Mouse (Mus musculus) heart, embryonic 15.5 days (tissue): ENCODE results near the gene Gas2l3. TPM values are rescaled to one million over a fixed set of nuclear protein-coding genes. Genes with fewer than 3 reads are reported as not detected.
A peak's percentile ranks its signal among the peaks of the same experiment; 100 is the strongest.

Source experiments
- ATAC-seq: fragments of 200-750 bp; cut with Nextera tagmentation; replicated peaks from 2 replicates; pipeline ENCODE4 v1.8.0; 2017; ENCODE audit warnings: low read depth, moderate TSS enrichment; ENCODE audit not compliant: insufficient number of reproducible peaks, insufficient read depth, low FRiP score
- H3K27ac ChIP-seq: fragments of 300-500 bp; sonication (generic); 2 replicates; pipeline ENCODE4 v1.5.1; 2015; ENCODE audit warnings: mild to moderate bottlenecking, inconsistent platforms
- H3K27me3 ChIP-seq: fragments of 300-500 bp; sonication (generic); 2 replicates; pipeline ENCODE4 v1.6.1; 2015; ENCODE audit warnings: inconsistent platforms
- H3K36me3 ChIP-seq: fragments of 300-500 bp; sonication (generic); 2 replicates; pipeline ENCODE4 v1.6.1; 2015; ENCODE audit warnings: mild to moderate bottlenecking, inconsistent platforms
- H3K4me1 ChIP-seq: fragments of 300-500 bp; sonication (generic); replicated peaks from 2 replicates; pipeline ENCODE4 v1.6.1; 2015; ENCODE audit warnings: inconsistent platforms
- H3K4me2 ChIP-seq: fragments of 300-500 bp; sonication (generic); 2 replicates; pipeline ENCODE4 v1.6.1; 2015; ENCODE audit warnings: inconsistent platforms, mild to moderate bottlenecking, moderate library complexity
- H3K4me3 ChIP-seq: fragments of 300-500 bp; sonication (generic); 2 replicates; pipeline ENCODE4 v1.5.1; 2015; ENCODE audit warnings: mild to moderate bottlenecking, inconsistent platforms
- H3K9ac ChIP-seq: fragments of 300-500 bp; sonication (generic); 2 replicates; pipeline ENCODE4 v1.6.1; 2015; ENCODE audit warnings: mild to moderate bottlenecking, inconsistent platforms
- H3K9me3 ChIP-seq: fragments of 300-500 bp; sonication (generic); replicated peaks from 2 replicates; pipeline ENCODE4 v1.6.1; 2016; ENCODE audit warnings: inconsistent platforms
- WGBS: fragments of 180-500 bp; shearing (Covaris S2); methylation state at CpG from one replicate; pipeline ENCODE4 v1.1.7; 2015; ENCODE audit warnings: mixed read lengths; 5-methylcytosine and 5-hydroxymethylcytosine counted together
- polyA plus RNA-seq: library from polyadenylated mRNA; unstranded; fragments of >200 nt; fragmentation: Nextera tagmentation; extraction: Ambion mirVana; gene quantifications from 2 replicates; pipeline ENCODE4 v1.2.1, GENCODE M21; 2015

Gene Gas2l3
- polyA plus RNA-seq, 1 experiment from 2014 or later: 24.5 TPM

- no peaks in the 10 kb centered on the region for H3K27me3 ChIP-seq
- no peak overlapping the region for H3K9ac ChIP-seq
- 88% methylated on average over 9 of the region's 9 CpGs for WGBS
- ATAC-seq: no peak
- no peak overlapping the region for H3K4me2 ChIP-seq
- H3K27ac ChIP-seq: no peak overlapping the region
- H3K4me3 ChIP-seq: no peak overlapping the region
- peaks cover 29% of the 10 kb centered on the region for H3K36me3 ChIP-seq
- H3K9me3 ChIP-seq: no peaks in the 10 kb centered on the region
- no peaks in the 10 kb centered on the region for H3K4me1 ChIP-seq
These were observed 19.6 kb downstream of the Gas2l3 start for GRCm38 (mm10) chr10:89424217-89424616.

DNA sequence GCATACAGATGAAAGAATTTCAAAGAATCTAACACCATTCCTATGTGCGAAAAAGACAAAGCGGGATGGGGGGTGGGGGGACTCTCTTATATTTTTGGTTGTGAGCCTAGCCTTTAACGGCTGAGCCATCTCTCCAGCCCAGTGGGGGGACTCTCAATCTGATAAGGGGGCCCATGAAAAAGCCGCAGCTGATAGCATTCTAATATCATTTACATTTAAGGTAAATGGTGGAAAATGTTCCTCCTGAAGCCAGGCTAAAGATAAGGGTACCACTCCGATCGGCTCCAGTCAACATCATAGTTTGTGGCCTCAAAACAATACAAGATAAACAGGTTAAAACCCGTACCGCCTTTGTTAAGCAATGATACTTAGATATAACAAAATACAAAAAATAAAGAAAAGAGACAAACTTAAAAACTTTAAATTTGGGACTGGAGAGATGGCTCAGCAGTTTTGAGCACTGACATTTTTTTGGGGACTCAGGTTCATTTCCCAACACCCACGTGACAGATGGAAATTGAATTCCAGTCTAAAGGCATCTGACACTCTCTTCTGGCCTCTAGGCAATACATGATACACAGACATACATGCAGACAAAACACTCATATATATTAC is 20.5 kb downstream of the Gas2l3 start:
- ATAC-seq: no peak
- H3K9me3 ChIP-seq: no peaks in the 10 kb centered on the region
- H3K27ac ChIP-seq: no peak overlapping the region
- no peak overlapping the region for H3K4me2 ChIP-seq
- no peaks in the 10 kb centered on the region for H3K4me1 ChIP-seq
- H3K4me3 ChIP-seq: no peak overlapping the region
- H3K9ac ChIP-seq: no peak overlapping the region
- WGBS: 84% methylated on average over 9 of the region's 9 CpGs
- peaks cover 33% of the 10 kb centered on the region for H3K36me3 ChIP-seq
- H3K27me3 ChIP-seq: no peaks in the 10 kb centered on the region

DNA sequence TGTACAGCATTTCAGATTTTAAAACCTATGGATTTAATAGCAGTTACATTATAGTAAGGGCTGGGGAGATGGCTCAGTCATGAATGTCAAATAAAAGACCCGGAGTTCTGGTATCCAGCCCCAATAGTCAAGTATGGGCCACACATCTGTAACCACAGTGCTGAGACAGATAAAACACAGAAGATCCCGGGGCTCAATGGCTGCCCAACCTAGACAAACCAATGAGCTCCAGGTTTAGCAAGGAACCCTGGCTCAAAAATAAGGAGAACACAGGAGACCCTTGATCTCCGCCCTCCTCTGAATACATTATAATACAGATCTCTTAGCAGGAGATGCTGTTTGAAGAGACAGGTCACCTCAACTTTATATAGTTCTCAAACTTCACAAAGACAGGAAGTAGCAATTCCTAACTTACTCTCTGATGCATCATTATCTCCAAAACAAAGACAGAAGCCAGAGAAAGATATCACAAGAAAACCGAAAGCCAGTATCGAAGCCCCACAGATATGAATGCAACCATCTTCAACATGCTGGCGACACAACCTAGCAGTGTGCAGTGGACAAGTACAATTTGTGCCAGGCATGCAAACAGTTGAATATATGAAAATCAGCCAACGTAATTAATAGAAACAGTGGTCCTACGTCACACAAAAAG is 21.1 kb downstream of the Gas2l3 start:
- Histone ChIP-seq H3K27ac (no peak overlapping the region), H3K9me3 (no peaks in the 10 kb centered on the region), H3K4me3 (no peak overlapping the region), H3K4me2 (no peak overlapping the region), H3K4me1 (no peaks in the 10 kb centered on the region), H3K27me3 (no peaks in the 10 kb centered on the region), H3K9ac (no peak overlapping the region), H3K36me3 (peaks cover 40% of the 10 kb centered on the region)
- WGBS: 85% methylated on average over 8 of the region's 8 CpGs
- no peak for ATAC-seq

- no peaks in the 10 kb centered on the region for H3K27me3 ChIP-seq
- H3K36me3 ChIP-seq: peaks cover 52% of the 10 kb centered on the region
These were observed 25.8 kb downstream of the Gas2l3 start for GRCm38 (mm10) chr10:89417966-89418365.

GRCm38 (mm10) chr10:89415478-89415877 is 28.3 kb downstream of the Gas2l3 start:
- ATAC-seq: no peak
- no peaks in the 10 kb centered on the region for H3K4me1 ChIP-seq
- no peaks in the 10 kb centered on the region for H3K27me3 ChIP-seq
- WGBS: 73% methylated on average over 3 of the region's 3 CpGs
- H3K4me3 ChIP-seq: no peak overlapping the region
- H3K36me3 ChIP-seq: peaks cover 51% of the 10 kb centered on the region
- no peak overlapping the region for H3K27ac ChIP-seq
- H3K9me3 ChIP-seq: no peaks in the 10 kb centered on the region
- no peak overlapping the region for H3K4me2 ChIP-seq
- no peak overlapping the region for H3K9ac ChIP-seq

More at GRCm38 (mm10) chr10:89417966-89418365, 25.8 kb downstream of the Gas2l3 start:
- no peaks in the 10 kb centered on the region for H3K4me1 ChIP-seq
- 98% methylated on average over 2 of the region's 2 CpGs for WGBS
- H3K4me2 ChIP-seq: no peak overlapping the region
- H3K9me3 ChIP-seq: no peaks in the 10 kb centered on the region
- H3K9ac ChIP-seq: no peak overlapping the region
- H3K27ac ChIP-seq: no peak overlapping the region
- no peak overlapping the region for H3K4me3 ChIP-seq
- no peak for ATAC-seq

- Histone ChIP-seq H3K4me3 (no peak overlapping the region), H3K27me3 (no peaks in the 10 kb centered on the region), H3K4me1 (no peaks in the 10 kb centered on the region), H3K36me3 (peaks cover 6% of the 10 kb centered on the region), H3K4me2 (no peak overlapping the region), H3K27ac (no peak overlapping the region), H3K9me3 (no peaks in the 10 kb centered on the region), H3K9ac (no peak overlapping the region)
- ATAC-seq: no peak
- 46% methylated on average over 1 of the region's 1 CpGs for WGBS
These were observed 36.2 kb downstream of the Gas2l3 start for GRCm38 (mm10) chr10:89407551-89407950.

GRCm38 (mm10) chr10:89406733-89407484 is 36.9 kb downstream of the Gas2l3 start:
- no peak overlapping the region for H3K4me3 ChIP-seq
- H3K27me3 ChIP-seq: no peaks in the 10 kb centered on the region
- no peak overlapping the region for H3K4me2 ChIP-seq
- no peak overlapping the region for H3K27ac ChIP-seq
- H3K4me1 ChIP-seq: no peaks in the 10 kb centered on the region
- no peaks in the 10 kb centered on the region for H3K9me3 ChIP-seq
- ATAC-seq: no peak
- 77% methylated on average over 5 of the region's 6 CpGs for WGBS
- H3K9ac ChIP-seq: no peak overlapping the region
- H3K36me3 ChIP-seq: peaks cover 4% of the 10 kb centered on the region; the same call in 1 of the 2 replicates

DNA sequence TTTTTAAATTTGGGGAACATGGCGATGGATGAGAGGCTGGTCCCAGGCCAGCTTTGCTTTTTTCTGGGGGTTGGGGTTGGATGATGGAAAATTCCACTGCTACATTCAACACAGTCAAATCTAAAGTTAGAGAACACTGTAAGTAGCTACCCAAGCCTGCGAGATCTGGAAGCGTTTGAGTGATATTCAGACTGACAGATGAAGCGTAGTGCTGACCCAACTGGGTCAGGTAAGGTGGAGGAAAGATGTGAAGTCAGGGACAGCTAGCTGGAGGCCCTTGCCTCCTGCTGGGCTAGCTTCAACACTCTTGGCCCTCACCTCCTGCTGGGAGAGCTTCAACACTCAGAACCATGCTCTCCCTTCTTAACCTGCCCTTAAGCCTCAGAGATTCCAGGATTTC is 38.8 kb downstream of the Gas2l3 start:
- no peaks in the 10 kb centered on the region for H3K27me3 ChIP-seq
- H3K36me3 ChIP-seq: 0 out of 2 replicates have a peak, but pooled peaks cover 2% of the 10 kb centered on the region
- WGBS: 57% methylated on average over 4 of the region's 4 CpGs
- H3K27ac ChIP-seq: no peak overlapping the region
- no peak overlapping the region for H3K9ac ChIP-seq
- H3K9me3 ChIP-seq: no peaks in the 10 kb centered on the region
- ATAC-seq: no peak
- H3K4me3 ChIP-seq: no peak overlapping the region
- H3K4me1 ChIP-seq: no peaks in the 10 kb centered on the region
- no peak overlapping the region for H3K4me2 ChIP-seq

- 0 out of 2 replicates have a peak, but pooled peaks cover 2% of the 10 kb centered on the region for H3K4me1 ChIP-seq
- H3K27ac ChIP-seq: no peak overlapping the region
- H3K36me3 ChIP-seq: no peaks in the 10 kb centered on the region
- 79% methylated on average over 19 of the region's 19 CpGs for WGBS
- no peaks in the 10 kb centered on the region for H3K27me3 ChIP-seq
- no peak overlapping the region for H3K4me3 ChIP-seq
- no peak for ATAC-seq
- H3K9me3 ChIP-seq: no peaks in the 10 kb centered on the region
- no peak overlapping the region for H3K9ac ChIP-seq
- H3K4me2 ChIP-seq: no peak overlapping the region
These were observed 43.0 kb downstream of the Gas2l3 start for GRCm38 (mm10) chr10:89400674-89401336.

DNA sequence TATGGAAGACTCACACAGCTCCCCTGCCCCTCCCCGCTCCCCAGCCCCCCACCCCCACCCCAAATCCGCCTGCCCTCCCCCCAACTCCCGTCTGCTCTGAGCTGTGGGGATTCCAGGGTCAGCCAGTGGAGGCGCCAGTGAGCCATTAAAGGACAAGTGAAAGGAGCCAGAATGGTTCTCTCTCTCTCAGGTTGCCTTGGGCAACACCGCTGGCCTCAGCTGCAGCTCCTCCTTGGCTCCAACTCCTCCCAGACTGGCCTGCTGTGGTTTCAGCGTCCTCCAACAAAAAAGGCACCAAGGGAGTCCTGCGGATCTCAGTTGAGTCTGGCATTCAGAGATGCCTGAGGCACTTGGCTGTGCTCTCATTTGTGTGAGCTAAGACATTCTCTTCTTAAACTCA is 47.9 kb downstream of the Gas2l3 start:
- Histone ChIP-seq H3K27ac (no peak overlapping the region), H3K9ac (no peak overlapping the region), H3K9me3 (no peaks in the 10 kb centered on the region), H3K4me3 (peak overlapping the region; percentile 11; the same call in 1 of the 2 replicates), H3K4me1 (0 out of 2 replicates have a peak, but pooled peaks cover 2% of the 10 kb centered on the region), H3K27me3 (no peaks in the 10 kb centered on the region), H3K4me2 (peak overlapping the region; percentile 22), H3K36me3 (no peaks in the 10 kb centered on the region)
- no peak for ATAC-seq
- WGBS: 6% methylated on average over 7 of the region's 7 CpGs

DNA sequence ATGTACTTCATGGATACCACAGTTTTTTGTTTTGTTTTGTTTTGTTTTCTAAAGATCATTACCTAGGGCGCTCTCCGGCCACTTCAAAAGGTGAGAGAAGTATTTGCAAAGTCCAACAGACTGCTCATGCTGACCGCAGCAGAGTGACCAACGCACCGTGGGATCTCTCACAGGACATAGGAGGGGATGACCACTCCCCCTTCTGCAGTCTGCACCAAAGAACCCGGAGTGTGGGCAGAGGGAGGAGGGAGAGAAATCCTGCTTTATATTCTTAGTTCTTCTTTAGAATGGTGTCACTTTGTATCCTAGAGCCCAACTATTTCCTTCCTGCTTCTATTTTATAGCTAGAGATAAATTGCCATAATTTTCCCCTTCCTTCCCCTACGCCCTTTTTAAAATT is 48.4 kb downstream of the Gas2l3 start:
- Histone ChIP-seq H3K9me3 (no peaks in the 10 kb centered on the region), H3K4me2 (peak overlapping the region; percentile 22), H3K4me1 (0 out of 2 replicates have a peak, but pooled peaks cover 2% of the 10 kb centered on the region), H3K27me3 (no peaks in the 10 kb centered on the region), H3K4me3 (peak overlapping the region; percentile 11; the same call in 1 of the 2 replicates), H3K27ac (no peak overlapping the region), H3K36me3 (no peaks in the 10 kb centered on the region), H3K9ac (no peak overlapping the region)
- no peak for ATAC-seq
- WGBS: 35% methylated on average over 7 of the region's 7 CpGs
